Comparison of ENCODE assay signal across 9 mouse cellular contexts in the genomic region with DNA sequence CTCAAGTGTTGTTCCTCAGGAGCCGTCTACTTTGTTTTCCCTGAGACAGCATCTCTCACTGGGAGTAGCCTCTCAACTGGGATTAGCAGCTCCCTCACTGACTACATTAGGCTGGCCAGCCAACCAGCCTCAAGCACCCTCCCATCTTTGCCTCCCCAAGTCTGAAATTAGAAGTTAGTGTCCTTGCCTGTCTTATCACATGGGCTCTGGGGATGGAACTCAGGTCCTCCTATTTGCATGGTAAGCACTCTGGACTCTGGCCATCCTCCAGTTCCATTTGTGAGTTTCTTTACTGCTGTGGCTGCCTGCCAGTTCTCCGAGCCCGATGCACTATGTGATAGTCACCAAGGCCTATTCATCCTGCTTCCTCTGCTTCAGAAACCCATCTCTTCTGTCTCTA. TPM values are rescaled to one million over a fixed set of nuclear protein-coding genes. Genes with fewer than 3 reads are reported as not detected.
DNase-seq lines count a peak whose midpoint lies in the region; ATAC-seq and TF ChIP-seq lines count a peak whose summit lies in the region.
"Had no signal": no experiment of that assay in that cellular context is flagged by ENCODE, and none has a peak within 500 bp of the region (broad histone marks: within the 10 kb centered on the region; RNA-seq: fewer than 3 reads in every experiment).

No protein-coding gene starts in this region.

- no peaks in the 10 kb centered on the region for H3K27me3 ChIP-seq in kidney, adult 2 months (replicated peaks; ENCODE audit: control insufficient read depth, insufficient read depth, low read length)
- no peaks in the 10 kb centered on the region for H3K27me3 ChIP-seq in kidney, embryonic 14.5 days (ENCODE audit: control insufficient read depth, insufficient read depth, low read length)
- no peaks in the 10 kb centered on the region for H3K27me3 ChIP-seq in forebrain, postnatal 0 days (ENCODE audit: insufficient read depth, low read length)
- H3K27me3 ChIP-seq: limb, embryonic 13.5 days had no signal

- no peaks in the 10 kb centered on the region for H3K36me3 ChIP-seq in kidney, adult 2 months (ENCODE audit: control insufficient read depth, insufficient read depth, low read length)
- H3K36me3 ChIP-seq in kidney, embryonic 14.5 days (ENCODE audit: control insufficient read depth, insufficient read depth, low read length), result no peaks in the 10 kb centered on the region
- no peaks in the 10 kb centered on the region; the same call in 1 of the 2 replicates for H3K36me3 ChIP-seq in forebrain, postnatal 0 days (ENCODE audit: insufficient read depth)
- H3K36me3 ChIP-seq: limb, embryonic 13.5 days had no signal

- no peak overlapping the region for H3K4me3 ChIP-seq in kidney, adult 2 months (ENCODE audit: insufficient read depth, low read depth, low read length)
- no peak overlapping the region for H3K4me3 ChIP-seq in kidney, embryonic 14.5 days (ENCODE audit: low read length)
- H3K4me3 ChIP-seq in forebrain, postnatal 0 days (ENCODE audit: low read depth, low read length), result no peak overlapping the region
- H3K4me3 ChIP-seq: limb, embryonic 13.5 days had no signal

- no peak for TF ChIP-seq CTCF in kidney, adult 2 months (conservative IDR thresholded peaks at IDR 0.05; ENCODE audit: insufficient read depth, insufficient read length, low read depth, low read length)
- no peak for TF ChIP-seq CTCF in forebrain, postnatal 0 days (IDR thresholded peaks at IDR 0.05; ENCODE audit: low read depth)

- peaks cover 6% of the 10 kb centered on the region; the same call in 1 of the 2 replicates for H3K4me1 ChIP-seq in kidney, adult 2 months (ENCODE audit: control insufficient read depth, insufficient read depth, low read length)
- peaks cover 22% of the 10 kb centered on the region; the same call in 1 of the 2 replicates for H3K4me1 ChIP-seq in kidney, embryonic 14.5 days (ENCODE audit: control insufficient read depth, insufficient read depth, low read length)
- peaks cover 27% of the 10 kb centered on the region; the same call in 1 of the 2 replicates for H3K4me1 ChIP-seq in forebrain, postnatal 0 days (ENCODE audit: insufficient read depth)

- no peak for TF ChIP-seq POLR2A in kidney, adult 2 months (IDR thresholded peaks at IDR 0.05; ENCODE audit: low read depth, low read length)

- 31% methylated on average over 3 of the region's 3 CpGs for WGBS in kidney, adult 2 months
- 62% methylated on average over 3 of the region's 3 CpGs for WGBS in kidney, embryonic 14.5 days
- 22% methylated on average over 3 of the region's 3 CpGs for WGBS in forebrain, postnatal 0 days

- DNase-seq in kidney, adult 2 months, result peak; percentile 86
- peak; percentile 53 to 82 for DNase-seq in adrenal gland, adult (ENCODE audit: inconsistent age in 2 of 2, low spot score in 1 of 2)
- DNase-seq in forebrain, postnatal 0 days, result peak; percentile 48
- DNase-seq in kidney, postnatal 14 days, result peak; percentile 87
- DNase-seq in testis, postnatal 14 days (ENCODE audit: low spot score), result peak; percentile 76
- no peak for DNase-seq in thymus, postnatal 4 days
- no peak for DNase-seq in cerebellum, postnatal 4 days (ENCODE audit: low spot score in 2 of 2)

- H3K9ac ChIP-seq in kidney, embryonic 14.5 days (ENCODE audit: low read depth, low read length), result no peak overlapping the region
- H3K9ac ChIP-seq in forebrain, postnatal 0 days, result no peak overlapping the region
- H3K9ac ChIP-seq: limb, embryonic 13.5 days had no signal

- ATAC-seq in kidney, embryonic 14.5 days (ENCODE audit: low FRiP score, low TSS enrichment), result no peak
- no peak for ATAC-seq in forebrain, postnatal 0 days

- no peak overlapping the region for H3K27ac ChIP-seq in kidney, adult 2 months (ENCODE audit: insufficient read depth, low read depth, low read length)
- H3K27ac ChIP-seq in kidney, embryonic 14.5 days (ENCODE audit: low read depth, low read length), result no peak overlapping the region
- no peak overlapping the region for H3K27ac ChIP-seq in forebrain, postnatal 0 days (ENCODE audit: low read depth, low read length)
- H3K27ac ChIP-seq: limb, embryonic 13.5 days had no signal

- no peak overlapping the region for H3K4me2 ChIP-seq in kidney, embryonic 14.5 days (replicated peaks; ENCODE audit: low read depth, low read length)
- no peak overlapping the region for H3K4me2 ChIP-seq in forebrain, postnatal 0 days (ENCODE audit: low read depth)
- H3K4me2 ChIP-seq: limb, embryonic 13.5 days had no signal

- H3K9me3 ChIP-seq in kidney, embryonic 14.5 days (ENCODE audit: control insufficient read depth, low read length), result no peaks in the 10 kb centered on the region
- H3K9me3 ChIP-seq in forebrain, postnatal 0 days (ENCODE audit: low read length), result no peaks in the 10 kb centered on the region
- H3K9me3 ChIP-seq: limb, embryonic 13.5 days had no signal

RNA-seq across cellular contexts. Expression of a gene that starts 4.3 kb away (rescaled TPM):
- polyA plus RNA-seq in kidney, adult 2 months (2012; rRNA removed), result 14.4 and 21.6 TPM in 2 replicates
- polyA plus RNA-seq in kidney, embryonic 14.5 days (2014; fragmentation: Nextera tagmentation; extraction: Ambion mirVana), result 3.9 and 8.5 TPM in 2 replicates
- 7.3 and 7.4 TPM in 2 replicates for total RNA-seq in forebrain, postnatal 0 days (2014; rRNA removed)
- polyA plus RNA-seq in forebrain, postnatal 0 days (2015; fragmentation: Nextera tagmentation; extraction: Ambion mirVana), result 7.7 and 7.8 TPM in 2 replicates

RNA-seq across cellular contexts. Expression of a gene that starts 4.8 kb away (rescaled TPM):
- polyA plus RNA-seq in kidney, adult 2 months (2012; rRNA removed), result 2.6 TPM in 2 replicates
- polyA plus RNA-seq in kidney, embryonic 14.5 days (2014; fragmentation: Nextera tagmentation; extraction: Ambion mirVana), result 5.4 and 7.5 TPM in 2 replicates
- total RNA-seq in forebrain, postnatal 0 days (2014; rRNA removed), result 32.2 and 37.1 TPM in 2 replicates
- 22.0 and 23.3 TPM in 2 replicates for polyA plus RNA-seq in forebrain, postnatal 0 days (2015; fragmentation: Nextera tagmentation; extraction: Ambion mirVana)

Comparison
In these comparisons a context has a peak if more than half of its experiments do, and no peak if none do; other contexts are left out.
1. DNase-seq: peak in kidney, adult 2 months (single experiment), adrenal gland, adult (2 of 2), forebrain, postnatal 0 days (single experiment), kidney, postnatal 14 days (single experiment) and testis, postnatal 14 days (single experiment); none in thymus, postnatal 4 days (single experiment) and cerebellum, postnatal 4 days (0 of 2).